Mouse (Mus musculus) fat pad, adult 2 months (tissue): ENCODE measurements at regions not wholly inside any gene's neighbourhood (a gene's known extent, or its start where the extent isn't known, plus 50 kb on each side); places are given as distances from the start of the nearest gene placed in this dataset.
A peak's percentile ranks its signal among the peaks of the same experiment; 100 is the strongest.

Experiments
- DNase-seq: peaks from one replicate; pipeline ENCODE4 v3.0.0-alpha.2; 2011; ENCODE audit warnings: low read depth, low spot score; ENCODE audit errors: extremely low read depth

GRCm38 (mm10) chr9:79392020-79392419 is 326.6 kb downstream of the Col12a1 start:
- DNase-seq: no peak

DNA sequence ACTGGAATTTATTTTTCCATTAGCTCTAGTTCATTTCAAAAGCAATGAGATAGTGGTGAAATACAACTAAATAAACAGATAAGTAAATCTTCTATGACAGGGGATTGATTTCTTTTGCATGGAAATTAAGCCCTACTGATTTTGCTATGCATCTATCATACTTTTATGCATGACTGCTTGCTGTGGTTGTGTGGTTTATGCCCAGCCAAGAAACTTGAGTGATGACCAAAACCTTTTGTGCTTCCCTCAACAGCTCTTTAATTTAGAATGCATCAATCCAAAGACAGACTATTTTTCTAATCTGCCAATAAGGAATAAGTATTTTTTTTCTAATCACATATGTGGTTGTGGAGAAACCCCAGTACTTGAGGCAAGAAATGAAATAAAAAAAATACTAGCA is 303.6 kb downstream of the Col12a1 start:
- DNase-seq: no peak

- DNase-seq: no peak
Measured at GRCm38 (mm10) chr9:79430417-79430816, 288.2 kb downstream of the Col12a1 start.

GRCm38 (mm10) chr9:79437636-79438035 is 281.0 kb downstream of the Col12a1 start:
- no peak for DNase-seq

GRCm38 (mm10) chr9:79439233-79439960 is 279.2 kb downstream of the Col12a1 start:
- no peak for DNase-seq

DNA sequence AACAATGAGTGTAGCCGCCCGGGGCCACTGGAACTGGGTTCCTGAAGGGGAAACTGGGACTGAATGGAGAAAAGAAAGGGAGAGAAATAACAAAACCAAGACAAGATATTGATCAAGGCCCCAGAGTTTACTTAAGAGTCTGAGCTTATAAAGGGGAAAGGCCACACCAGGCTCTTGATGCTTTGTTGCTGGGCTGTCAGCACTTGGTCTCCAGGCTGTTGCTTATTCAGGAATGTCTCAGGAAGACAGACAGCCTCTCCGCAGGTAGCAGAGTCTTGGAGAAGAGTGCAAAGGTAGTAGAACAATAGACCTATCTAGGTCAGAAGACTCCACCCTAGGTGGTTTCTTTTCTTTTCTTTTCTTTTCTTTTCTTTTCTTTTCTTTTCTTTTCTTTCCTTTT is 263.4 kb downstream of the Col12a1 start:
- no peak for DNase-seq

DNA sequence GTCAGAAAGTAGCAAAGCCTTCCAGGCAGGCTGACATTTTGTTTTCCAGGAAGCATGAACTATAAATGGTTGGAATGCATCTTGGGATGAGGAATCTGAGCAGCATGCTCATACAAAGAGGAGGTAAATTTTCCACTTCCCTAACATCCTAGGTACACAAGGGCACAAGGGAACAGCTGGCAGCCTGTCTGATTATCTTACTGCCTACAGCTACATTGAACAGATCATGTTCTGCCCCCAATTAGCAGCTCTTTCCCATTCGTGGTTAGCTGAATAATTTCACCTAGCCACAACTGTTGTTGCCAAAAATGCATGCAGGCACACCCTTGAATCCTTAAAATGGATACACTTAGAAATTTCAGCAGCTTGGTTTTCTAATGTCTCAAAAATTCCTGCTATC is 239.5 kb downstream of the Col12a1 start:
- DNase-seq: no peak

DNA sequence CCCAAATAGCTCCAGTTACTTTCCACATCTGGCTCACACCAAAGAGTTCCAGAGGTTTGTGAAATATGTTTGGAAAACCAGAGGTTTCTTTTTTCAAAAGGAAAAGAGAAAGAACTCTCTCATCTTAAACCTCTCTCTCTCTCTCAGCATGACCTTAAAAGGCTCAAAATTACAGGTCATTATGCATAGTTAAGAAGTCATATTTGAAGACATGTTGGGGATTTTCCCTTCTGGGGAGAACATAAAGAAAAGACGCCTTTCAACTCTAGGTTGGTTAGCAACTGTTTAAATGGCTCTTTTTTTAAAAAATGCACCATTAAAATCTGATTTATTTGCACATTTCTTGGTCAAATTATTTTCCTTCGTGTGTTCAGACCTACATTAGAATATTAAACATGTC is 218.4 kb downstream of the Col12a1 start:
- DNase-seq: no peak

GRCm38 (mm10) chr9:79502034-79502433 is 216.6 kb downstream of the Col12a1 start:
- no peak for DNase-seq

GRCm38 (mm10) chr9:79516384-79516783 is 202.2 kb downstream of the Col12a1 start:
- DNase-seq: no peak

- peak; percentile 19 for DNase-seq
Measured at GRCm38 (mm10) chr9:79517461-79517860, 201.2 kb downstream of the Col12a1 start.

DNA sequence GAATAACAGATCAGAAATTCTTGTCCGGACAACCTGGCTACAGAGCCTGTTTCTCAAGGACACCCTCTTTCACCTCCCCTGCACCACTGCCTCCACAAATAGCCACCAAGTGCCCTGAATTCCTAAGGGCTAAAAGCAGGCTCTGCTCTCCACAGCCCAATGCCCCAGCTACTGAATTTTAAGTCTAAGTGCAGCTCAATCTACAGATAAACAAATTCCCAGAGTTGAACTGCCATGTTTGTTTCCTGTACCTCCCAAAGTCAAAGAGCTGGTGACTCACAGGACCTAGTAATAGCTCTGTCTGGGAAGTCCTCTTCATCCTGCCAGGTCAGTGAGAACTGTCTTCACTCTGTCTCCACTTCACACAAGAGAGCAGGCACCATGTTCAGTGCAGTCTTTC is 200.0 kb downstream of the Col12a1 start:
- DNase-seq: no peak

GRCm38 (mm10) chr9:79520498-79520897 is 198.1 kb downstream of the Col12a1 start:
- DNase-seq: no peak

DNA sequence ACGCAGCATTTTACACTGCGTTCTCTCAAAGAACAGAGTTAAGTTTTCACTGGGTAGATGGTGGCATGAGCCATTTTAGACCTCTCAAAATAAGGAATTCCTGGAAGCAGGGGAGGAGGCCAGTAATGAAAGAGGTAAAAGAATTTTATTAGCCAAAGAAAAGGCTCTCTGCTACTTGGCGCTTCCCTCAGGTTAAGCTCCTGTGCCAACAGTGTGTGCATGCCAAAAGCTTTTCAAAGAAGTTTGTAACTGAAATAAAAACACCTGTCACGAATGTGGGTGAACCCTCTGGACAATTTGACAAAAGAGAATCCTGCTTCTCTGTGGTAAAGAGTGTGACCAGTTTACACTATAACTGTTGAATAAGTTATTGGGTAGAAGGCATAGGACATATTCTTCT is 195.6 kb downstream of the Col12a1 start:
- DNase-seq: peak; percentile 37

- no peak for DNase-seq
Measured at GRCm38 (mm10) chr9:79525000-79525399, 193.6 kb downstream of the Col12a1 start.

DNA sequence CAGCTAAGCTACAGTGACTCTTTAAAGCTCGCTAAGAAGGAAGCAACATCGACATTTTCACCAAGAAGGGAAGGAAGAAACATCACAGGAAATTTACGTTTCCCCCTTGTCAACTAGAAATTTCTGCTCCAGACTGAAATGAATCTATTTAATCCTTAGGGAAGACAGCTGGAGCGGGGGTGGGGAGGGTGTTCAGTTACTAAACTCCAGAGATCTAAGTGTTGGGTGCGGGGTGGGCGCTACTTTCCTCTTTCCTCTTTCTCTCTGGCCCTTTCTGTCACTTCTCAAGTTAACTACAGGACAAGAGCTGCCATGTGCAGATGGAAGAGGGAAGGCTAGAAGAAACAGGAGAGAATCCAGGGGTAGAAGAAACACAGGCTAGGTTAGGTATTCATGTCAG is 192.2 kb downstream of the Col12a1 start:
- no peak for DNase-seq

DNA sequence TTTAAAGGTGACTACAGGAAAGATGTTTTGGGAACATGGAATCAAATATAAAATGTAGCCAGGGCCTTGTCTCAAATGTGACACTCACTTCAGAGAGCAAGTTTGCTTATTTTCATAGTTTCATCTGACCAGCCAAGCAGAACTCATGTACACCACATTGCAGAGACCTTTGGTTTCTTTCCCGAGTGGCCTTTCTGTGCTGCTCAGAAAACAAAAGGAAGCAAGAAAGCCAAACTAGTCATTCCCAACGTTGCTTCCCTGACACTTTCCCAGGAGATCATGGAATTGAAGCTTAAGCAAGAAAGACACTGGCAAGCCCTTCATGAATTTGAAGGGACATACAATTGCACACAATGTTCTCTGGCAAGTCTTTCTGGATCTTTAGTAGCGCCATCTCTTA is 191.3 kb downstream of the Col12a1 start:
- DNase-seq: no peak
